Mouse (Mus musculus): ENCODE results near the gene Cep295nl. TPM values are rescaled to one million over a fixed set of nuclear protein-coding genes. Genes with fewer than 3 reads are reported as not detected.

Cep295nl gene
- polyA plus RNA-seq, 1 experiment from 2014 or later: 0.43 TPM

- H3K9ac ChIP-seq: no peak overlapping the region
- peaks cover 68% of the 10 kb centered on the region for H3K36me3 ChIP-seq
- 95% methylated on average over 13 of the region's 13 CpGs for WGBS
Measured at GRCm38 (mm10) chr11:118285791-118286190, 56.5 kb downstream of the Cep295nl start.

More at GRCm38 (mm10) chr11:118285791-118286190, 56.5 kb downstream of the Cep295nl start:
- H3K27me3 ChIP-seq (replicated peaks): no peaks in the 10 kb centered on the region
- no peak for ATAC-seq (ENCODE audit: low FRiP score, low read depth)
- peaks cover 17% of the 10 kb centered on the region for H3K4me1 ChIP-seq
- no peak overlapping the region for H3K4me2 ChIP-seq (replicated peaks)
- no peak overlapping the region for H3K27ac ChIP-seq
- no peak overlapping the region for H3K4me3 ChIP-seq
- H3K9me3 ChIP-seq: no peaks in the 10 kb centered on the region

Other genes with a start within 250 kb of the Cep295nl start
- gene Dnah17, start 211.9 kb downstream of the Cep295nl start, polyA plus RNA-seq (2016; fragmentation: Nextera tagmentation; extraction: Ambion mirVana): 0.27 and 0.28 TPM in 2 replicates
- 30.0 and 30.8 TPM in 2 replicates for gene Cyth1, start 93.9 kb downstream of the Cep295nl start, polyA plus RNA-seq (2016; fragmentation: Nextera tagmentation; extraction: Ambion mirVana)
- gene Usp36, start 52.3 kb downstream of the Cep295nl start, polyA plus RNA-seq (2016; fragmentation: Nextera tagmentation; extraction: Ambion mirVana): 17.5 and 19.1 TPM in 2 replicates
- 47.1 and 50.0 TPM in 2 replicates for gene Timp2, start 13.2 kb upstream of the Cep295nl start, polyA plus RNA-seq (2016; fragmentation: Nextera tagmentation; extraction: Ambion mirVana)
- 1.4 and 2.0 TPM in 2 replicates for gene Lgals3bp, start 59.6 kb upstream of the Cep295nl start, polyA plus RNA-seq (2016; fragmentation: Nextera tagmentation; extraction: Ambion mirVana)
- 32.1 and 32.2 TPM in 2 replicates for gene Cant1, start 76.6 kb upstream of the Cep295nl start, polyA plus RNA-seq (2016; fragmentation: Nextera tagmentation; extraction: Ambion mirVana)
- gene C1qtnf1, start 85.7 kb upstream of the Cep295nl start, polyA plus RNA-seq (2016; fragmentation: Nextera tagmentation; extraction: Ambion mirVana): 2.5 and 3.1 TPM in 2 replicates
- 9.7 and 9.8 TPM in 2 replicates for gene Engase, start 134.3 kb upstream of the Cep295nl start, polyA plus RNA-seq (2016; fragmentation: Nextera tagmentation; extraction: Ambion mirVana)